Mouse (Mus musculus) forebrain, embryonic 15.5 days (tissue): ENCODE data around the gene Pnmal2. TPM values are rescaled to one million over a fixed set of nuclear protein-coding genes. Genes with fewer than 3 reads are reported as not detected.

ENCODE experiments used
- ATAC-seq: fragments of 200-750 bp; cut with Nextera tagmentation; replicated peaks from 2 replicates; pipeline ENCODE4 v1.8.0; 2017; ENCODE audit warnings: mild to moderate bottlenecking, moderate TSS enrichment, moderate library complexity
- H3K27ac ChIP-seq: fragments of 300-500 bp; sonication (generic); replicated peaks from 2 replicates; pipeline ENCODE4 v1.5.1; 2015; ENCODE audit warnings: mild to moderate bottlenecking, inconsistent platforms
- H3K27me3 ChIP-seq: fragments of 300-500 bp; sonication (generic); 2 replicates; pipeline ENCODE4 v1.6.1; 2015; ENCODE audit warnings: inconsistent platforms
- H3K36me3 ChIP-seq: fragments of 300-500 bp; sonication (generic); 2 replicates; pipeline ENCODE4 v1.6.1; 2015; ENCODE audit warnings: mild to moderate bottlenecking, inconsistent platforms
- H3K4me1 ChIP-seq: fragments of 300-500 bp; sonication (generic); 2 replicates; pipeline ENCODE4 v1.6.1; 2015; ENCODE audit warnings: inconsistent platforms
- H3K4me2 ChIP-seq: fragments of 300-500 bp; sonication (generic); replicated peaks from 2 replicates; pipeline ENCODE4 v1.6.1; 2015; ENCODE audit warnings: mild to moderate bottlenecking, inconsistent platforms
- H3K4me3 ChIP-seq: fragments of 300-500 bp; sonication (generic); 2 replicates; pipeline ENCODE4 v1.5.1; 2015; ENCODE audit warnings: mild to moderate bottlenecking, inconsistent platforms
- H3K9ac ChIP-seq: fragments of 300-500 bp; sonication (generic); replicated peaks from 2 replicates; pipeline ENCODE4 v1.6.1; 2015; ENCODE audit warnings: mild to moderate bottlenecking, inconsistent platforms
- H3K9me3 ChIP-seq: fragments of 300-500 bp; sonication (generic); 2 replicates; pipeline ENCODE4 v1.6.1; 2016; ENCODE audit warnings: inconsistent platforms
- WGBS: fragments of 180-500 bp; shearing (Covaris S2); methylation state at CpG from one replicate; pipeline ENCODE4 v1.1.7; 2015; ENCODE audit warnings: mixed read lengths; 5-methylcytosine and 5-hydroxymethylcytosine counted together
- polyA plus RNA-seq: library from polyadenylated mRNA; unstranded; fragments of >200 nt; fragmentation: Nextera tagmentation; extraction: Ambion mirVana; gene quantifications from 2 replicates; pipeline ENCODE4 v1.2.1, GENCODE M21; 2015

Gene Pnmal2
- polyA plus RNA-seq, result 87.4 and 102 TPM in 2 replicates

- no peaks in the 10 kb centered on the region for H3K36me3 ChIP-seq
- no peaks in the 10 kb centered on the region for H3K9me3 ChIP-seq
- peak within 1 kb of the TSS; percentile 60 for H3K4me3 ChIP-seq
- H3K27ac ChIP-seq, result peak within 1 kb of the TSS; percentile 88
- no peaks in the 10 kb centered on the region; the same call in 1 of the 2 replicates for H3K27me3 ChIP-seq
- WGBS, result 12% methylated on average over 36 of the region's 36 CpGs
- ATAC-seq, result peak; percentile 87
- peaks cover 85% of the 10 kb centered on the region for H3K4me1 ChIP-seq
- H3K9ac ChIP-seq, result peak within 1 kb of the TSS; percentile 73
- peak within 1 kb of the TSS; percentile 78 for H3K4me2 ChIP-seq
Observed at GRCm38 (mm10) chr7:16944061-16944807, at the start of gene Pnmal2. TSS of gene Pnmal2 (plus strand) at chr7:16944682.

GRCm38 (mm10) chr7:16895000-16895399 is 49.5 kb upstream of the Pnmal2 start:
- Histone ChIP-seq H3K4me3 (peak overlapping the region; percentile 26), H3K9ac (no peak overlapping the region; the same call in 1 of the 2 replicates), H3K27ac (no peak overlapping the region), H3K4me1 (peaks cover 32% of the 10 kb centered on the region), H3K4me2 (peak overlapping the region; percentile 47), H3K36me3 (no peaks in the 10 kb centered on the region), H3K27me3 (peaks cover 12% of the 10 kb centered on the region; the same call in 1 of the 2 replicates), H3K9me3 (no peaks in the 10 kb centered on the region)
- WGBS, result 0% methylated on average over 24 of the region's 24 CpGs
- ATAC-seq, result peak; percentile 36

DNA sequence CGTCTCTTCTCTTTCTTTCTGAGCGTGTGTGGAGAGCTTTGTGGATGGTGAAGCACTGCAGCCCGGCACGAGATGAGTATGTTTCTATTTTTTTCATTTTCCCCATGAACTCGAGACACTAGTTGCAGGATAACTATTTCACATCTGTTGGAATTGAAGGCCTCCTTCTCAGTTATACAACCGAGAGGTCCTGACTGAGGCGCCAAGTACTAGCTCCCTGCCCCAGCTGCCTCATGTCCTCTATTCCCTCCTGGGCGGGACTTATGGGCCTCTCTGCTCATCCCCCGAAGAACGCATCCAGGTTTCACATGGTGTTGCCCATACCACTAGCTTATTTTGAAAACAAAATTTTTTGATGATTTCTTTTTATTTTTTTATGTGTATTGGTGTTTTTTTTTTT is 49.0 kb upstream of the Pnmal2 start:
- Histone ChIP-seq H3K9me3 (no peaks in the 10 kb centered on the region), H3K4me1 (peaks cover 32% of the 10 kb centered on the region), H3K27me3 (peaks cover 12% of the 10 kb centered on the region; the same call in 1 of the 2 replicates), H3K36me3 (no peaks in the 10 kb centered on the region), H3K27ac (no peak overlapping the region), H3K4me3 (no peak overlapping the region), H3K4me2 (peak overlapping the region; percentile 47), H3K9ac (no peak overlapping the region)
- no peak for ATAC-seq
- WGBS, result 30% methylated on average over 10 of the region's 10 CpGs

DNA sequence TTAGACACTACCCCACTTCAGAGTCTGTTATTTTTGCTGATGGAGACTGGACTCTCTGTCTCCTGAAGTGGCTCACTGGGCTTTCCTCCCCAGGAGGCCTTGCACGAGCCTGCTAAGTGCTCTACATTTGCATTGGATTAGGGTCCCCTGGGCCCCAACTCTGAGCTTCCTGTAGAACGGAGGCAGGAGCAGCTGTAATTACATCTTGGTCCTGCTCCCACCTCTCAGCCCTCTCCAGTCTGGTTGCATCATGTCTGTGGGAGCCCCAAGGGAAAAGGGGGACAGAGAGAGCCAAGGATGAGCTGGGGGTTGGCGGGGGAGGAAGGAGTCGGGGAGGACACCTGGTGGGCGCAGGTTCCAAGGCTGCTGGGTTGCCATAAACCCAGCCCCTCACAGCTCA is 44.0 kb upstream of the Pnmal2 start:
- Histone ChIP-seq H3K4me1 (peaks cover under 1% of the 10 kb centered on the region), H3K4me3 (no peak overlapping the region), H3K27ac (no peak overlapping the region), H3K27me3 (no peaks in the 10 kb centered on the region), H3K36me3 (no peaks in the 10 kb centered on the region), H3K4me2 (no peak overlapping the region), H3K9ac (no peak overlapping the region), H3K9me3 (no peaks in the 10 kb centered on the region)
- no peak for ATAC-seq
- 18% methylated on average over 5 of the region's 5 CpGs for WGBS

DNA sequence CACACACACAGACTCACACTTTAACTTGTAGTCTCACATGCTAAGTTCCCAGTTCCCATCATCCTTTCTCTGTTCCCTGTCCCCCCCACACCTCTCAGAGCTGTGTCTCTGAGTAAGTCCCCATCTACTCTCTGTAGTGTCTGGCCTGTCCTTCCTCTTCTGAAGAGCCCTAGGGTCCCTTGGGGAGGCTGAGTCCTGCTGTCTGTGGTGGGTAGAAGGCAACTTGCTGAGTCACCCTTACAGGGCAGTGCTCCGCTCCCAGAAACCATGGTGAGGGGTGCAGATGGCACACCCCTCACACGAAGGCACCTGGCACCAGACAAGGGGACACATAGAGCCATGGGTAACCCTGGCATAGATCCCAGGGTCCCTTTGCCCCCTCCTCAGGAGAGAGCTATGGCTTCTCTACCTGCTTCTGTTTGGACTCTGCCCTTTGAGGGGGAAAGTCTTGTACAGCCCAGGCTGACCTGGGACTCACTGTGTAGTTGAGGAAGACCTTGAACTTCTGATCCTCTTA is 41.0 kb upstream of the Pnmal2 start:
- ATAC-seq, result no peak
- WGBS, result 86% methylated on average over 2 of the region's 2 CpGs
- H3K4me3 ChIP-seq, result no peak overlapping the region
- H3K4me2 ChIP-seq, result no peak overlapping the region
- no peaks in the 10 kb centered on the region for H3K27me3 ChIP-seq
- no peaks in the 10 kb centered on the region for H3K9me3 ChIP-seq
- H3K9ac ChIP-seq, result no peak overlapping the region
- H3K36me3 ChIP-seq, result no peaks in the 10 kb centered on the region
- no peaks in the 10 kb centered on the region for H3K4me1 ChIP-seq
- no peak overlapping the region for H3K27ac ChIP-seq

- ATAC-seq, result no peak
Observed at GRCm38 (mm10) chr7:16904120-16904675, 40.3 kb upstream of the Pnmal2 start.

GRCm38 (mm10) chr7:16905491-16906021 is 38.9 kb upstream of the Pnmal2 start:
- H3K27me3 ChIP-seq, result no peaks in the 10 kb centered on the region
- no peaks in the 10 kb centered on the region for H3K4me1 ChIP-seq
- no peak overlapping the region for H3K27ac ChIP-seq
- no peak overlapping the region for H3K4me3 ChIP-seq
- H3K9me3 ChIP-seq, result no peaks in the 10 kb centered on the region
- H3K9ac ChIP-seq, result no peak overlapping the region
- WGBS, result 60% methylated on average over 9 of the region's 9 CpGs
- no peaks in the 10 kb centered on the region for H3K36me3 ChIP-seq
- H3K4me2 ChIP-seq, result no peak overlapping the region
- ATAC-seq, result no peak

More at GRCm38 (mm10) chr7:16904120-16904675, 40.3 kb upstream of the Pnmal2 start:
- 63% methylated on average over 9 of the region's 10 CpGs for WGBS
- H3K4me3 ChIP-seq, result no peak overlapping the region
- H3K9me3 ChIP-seq, result no peaks in the 10 kb centered on the region
- H3K4me1 ChIP-seq, result no peaks in the 10 kb centered on the region
- no peak overlapping the region for H3K4me2 ChIP-seq
- H3K27me3 ChIP-seq, result no peaks in the 10 kb centered on the region
- H3K36me3 ChIP-seq, result no peaks in the 10 kb centered on the region
- no peak overlapping the region for H3K9ac ChIP-seq
- H3K27ac ChIP-seq, result no peak overlapping the region

GRCm38 (mm10) chr7:16906281-16906680 is 38.2 kb upstream of the Pnmal2 start, which contains the start of gene Ptgir:
TSS of gene Ptgir (plus strand) at chr7:16906490.
- Histone ChIP-seq H3K4me1 (no peaks in the 10 kb centered on the region), H3K27me3 (no peaks in the 10 kb centered on the region), H3K9ac (no peak within 1 kb of the TSS), H3K9me3 (no peaks in the 10 kb centered on the region), H3K36me3 (no peaks in the 10 kb centered on the region), H3K4me2 (no peak within 1 kb of the TSS), H3K27ac (no peak within 1 kb of the TSS), H3K4me3 (no peak within 1 kb of the TSS)
- ATAC-seq, result no peak
- WGBS, result 8% methylated on average over 6 of the region's 6 CpGs

- Histone ChIP-seq H3K4me2 (no peak overlapping the region), H3K9ac (no peak overlapping the region), H3K27me3 (no peaks in the 10 kb centered on the region), H3K27ac (no peak overlapping the region), H3K4me3 (no peak overlapping the region), H3K9me3 (no peaks in the 10 kb centered on the region), H3K4me1 (no peaks in the 10 kb centered on the region), H3K36me3 (no peaks in the 10 kb centered on the region)
- ATAC-seq, result no peak
- WGBS, result 93% methylated on average over 41 of the region's 41 CpGs
Observed at GRCm38 (mm10) chr7:16906889-16907559, 37.5 kb upstream of the Pnmal2 start.

DNA sequence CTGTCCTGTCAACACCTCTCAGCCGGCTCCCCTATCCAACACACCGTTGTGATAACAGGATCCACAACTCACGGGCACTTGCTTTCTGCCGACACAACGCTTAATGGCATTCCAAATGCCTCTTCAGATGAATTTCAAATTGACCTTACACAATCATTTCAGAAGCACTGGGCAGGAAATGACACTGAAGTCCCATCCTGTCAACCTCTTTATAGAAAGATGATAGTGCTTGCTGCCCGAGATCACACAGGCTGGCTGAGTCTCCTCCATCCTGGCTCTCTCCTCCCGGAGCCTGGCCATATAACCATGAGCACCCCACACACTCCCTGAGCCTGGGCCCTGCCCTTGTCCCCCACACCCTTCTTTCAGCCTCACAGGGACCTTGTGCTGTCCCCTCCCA is 36.6 kb upstream of the Pnmal2 start:
- H3K9ac ChIP-seq, result no peak overlapping the region
- no peak for ATAC-seq
- no peak overlapping the region for H3K4me3 ChIP-seq
- WGBS, result 78% methylated on average over 7 of the region's 7 CpGs
- H3K9me3 ChIP-seq, result no peaks in the 10 kb centered on the region
- no peaks in the 10 kb centered on the region for H3K4me1 ChIP-seq
- H3K27ac ChIP-seq, result no peak overlapping the region
- no peaks in the 10 kb centered on the region for H3K27me3 ChIP-seq
- H3K36me3 ChIP-seq, result no peaks in the 10 kb centered on the region
- H3K4me2 ChIP-seq, result no peak overlapping the region

GRCm38 (mm10) chr7:16908367-16908766 is 36.1 kb upstream of the Pnmal2 start:
- Histone ChIP-seq H3K9me3 (no peaks in the 10 kb centered on the region), H3K27ac (no peak overlapping the region), H3K9ac (no peak overlapping the region), H3K4me1 (no peaks in the 10 kb centered on the region), H3K4me3 (no peak overlapping the region), H3K27me3 (no peaks in the 10 kb centered on the region), H3K4me2 (no peak overlapping the region), H3K36me3 (no peaks in the 10 kb centered on the region)
- WGBS, result 46% methylated on average over 11 of the region's 11 CpGs
- ATAC-seq, result no peak

- Histone ChIP-seq H3K4me3 (no peak overlapping the region), H3K4me1 (no peaks in the 10 kb centered on the region), H3K9me3 (no peaks in the 10 kb centered on the region), H3K27ac (no peak overlapping the region), H3K4me2 (no peak overlapping the region), H3K27me3 (no peaks in the 10 kb centered on the region), H3K9ac (no peak overlapping the region), H3K36me3 (no peaks in the 10 kb centered on the region)
- 72% methylated on average over 11 of the region's 11 CpGs for whole genome bisulfite sequencing
- ATAC-seq, result no peak
Observed at GRCm38 (mm10) chr7:16908859-16909258, 35.6 kb upstream of the Pnmal2 start.
